Mouse (Mus musculus) heart, postnatal 0 days (tissue): ENCODE measurements at regions not wholly inside any gene's neighbourhood (a gene's known extent, or its start where the extent isn't known, plus 50 kb on each side); places are given as distances from the start of the nearest gene placed in this dataset.

ENCODE experiments used
- CTCF ChIP-seq: IDR thresholded peaks from 2 replicates; pipeline ENCODE4 v1.5.1; 2016; ENCODE audit warnings: antibody characterized with exemption, control low read depth, low read depth
- EP300 ChIP-seq: IDR thresholded peaks from 2 replicates; pipeline ENCODE4 v1.6.1; 2016; ENCODE audit warnings: antibody characterized with exemption, low read depth

- TF ChIP-seq CTCF, result no peak
- TF ChIP-seq EP300, result no peak
Measured at GRCm38 (mm10) chr1:176621285-176621684, 192.6 kb downstream of the Cep170 start.
